Mouse (Mus musculus) lung, postnatal 25 days (tissue): ENCODE data around the gene Ten1.

Experiments used
- DNase-seq: peaks from one replicate; pipeline ENCODE4 v3.0.0; 2022; ENCODE audit warnings: low spot score

Gene Ten1

DNA sequence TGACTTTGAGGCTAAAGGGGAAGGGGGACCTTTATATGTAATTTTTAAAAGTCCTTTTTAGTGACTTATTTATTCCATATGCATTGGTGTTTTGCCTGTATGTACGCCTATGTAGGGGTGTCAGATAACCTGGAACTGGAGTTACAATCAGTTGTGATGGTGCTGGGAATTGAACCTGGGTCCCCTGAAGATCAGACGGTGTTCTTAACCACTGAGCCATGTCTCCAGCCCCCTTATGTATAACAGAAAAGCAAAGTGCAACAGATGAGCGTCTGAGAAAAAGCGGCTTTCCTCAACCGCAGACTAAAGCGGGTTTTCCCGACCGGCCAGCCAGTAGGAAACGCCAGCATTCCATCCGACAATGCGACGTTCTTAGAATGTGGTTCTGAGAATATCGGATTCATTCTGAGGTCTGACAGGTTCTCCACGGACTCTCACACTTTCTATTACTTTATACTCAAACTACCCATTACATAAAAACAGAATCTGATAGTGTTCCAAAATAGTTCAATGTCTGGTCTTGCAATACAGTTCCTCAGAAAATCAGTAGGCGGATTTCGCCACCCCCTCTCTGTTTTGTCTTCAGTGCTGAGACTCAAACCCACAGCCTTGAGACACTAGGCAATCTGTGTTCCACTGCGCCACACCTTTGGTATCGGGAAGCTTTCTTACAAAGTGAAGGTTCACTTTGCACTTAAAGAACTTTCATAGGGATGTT is 1.6 kb upstream of the Ten1 start:
- DNase-seq: no peak

GRCm38 (mm10) chr11:116197584-116197906 is 1.1 kb upstream of the Ten1 start:
- DNase-seq: no peak

GRCm38 (mm10) chr11:116198132-116198531 is 523 bp upstream of the Ten1 start:
- DNase-seq: no peak

- DNase-seq: no peak
Observed at GRCm38 (mm10) chr11:116201151-116201550, 2.5 kb downstream of the Ten1 start.

- DNase-seq: no peak
Observed at GRCm38 (mm10) chr11:116203150-116203549, 4.5 kb downstream of the Ten1 start.

- DNase-seq: no peak
Observed at GRCm38 (mm10) chr11:116206678-116207077, 8.0 kb downstream of the Ten1 start.

GRCm38 (mm10) chr11:116208660-116209059 is 10.0 kb downstream of the Ten1 start:
- DNase-seq: no peak

GRCm38 (mm10) chr11:116209257-116209656 is 10.6 kb downstream of the Ten1 start:
- no peak for DNase-seq

GRCm38 (mm10) chr11:116210696-116211095 is 12.0 kb downstream of the Ten1 start:
- no peak for DNase-seq

DNA sequence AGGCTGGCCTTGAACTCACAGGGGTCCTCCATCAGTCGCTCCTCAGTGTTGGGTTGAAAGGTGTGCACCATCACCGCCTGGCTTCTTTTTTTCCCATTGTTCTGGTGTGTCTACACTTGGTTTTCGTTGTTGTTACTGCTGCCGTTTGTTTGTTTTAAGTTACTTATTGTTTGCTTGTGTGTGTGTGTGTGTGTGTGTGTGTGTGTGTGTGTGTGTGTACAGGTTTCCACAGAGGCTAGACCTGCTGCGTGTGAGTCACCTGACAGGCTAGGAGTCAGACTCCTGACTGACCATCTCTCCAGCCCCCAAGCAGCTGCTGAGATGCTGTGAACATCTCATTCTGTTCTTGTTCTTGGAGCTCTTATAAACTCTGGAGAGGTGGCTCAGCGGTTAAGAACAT is 14.2 kb downstream of the Ten1 start:
- no peak for DNase-seq

DNA sequence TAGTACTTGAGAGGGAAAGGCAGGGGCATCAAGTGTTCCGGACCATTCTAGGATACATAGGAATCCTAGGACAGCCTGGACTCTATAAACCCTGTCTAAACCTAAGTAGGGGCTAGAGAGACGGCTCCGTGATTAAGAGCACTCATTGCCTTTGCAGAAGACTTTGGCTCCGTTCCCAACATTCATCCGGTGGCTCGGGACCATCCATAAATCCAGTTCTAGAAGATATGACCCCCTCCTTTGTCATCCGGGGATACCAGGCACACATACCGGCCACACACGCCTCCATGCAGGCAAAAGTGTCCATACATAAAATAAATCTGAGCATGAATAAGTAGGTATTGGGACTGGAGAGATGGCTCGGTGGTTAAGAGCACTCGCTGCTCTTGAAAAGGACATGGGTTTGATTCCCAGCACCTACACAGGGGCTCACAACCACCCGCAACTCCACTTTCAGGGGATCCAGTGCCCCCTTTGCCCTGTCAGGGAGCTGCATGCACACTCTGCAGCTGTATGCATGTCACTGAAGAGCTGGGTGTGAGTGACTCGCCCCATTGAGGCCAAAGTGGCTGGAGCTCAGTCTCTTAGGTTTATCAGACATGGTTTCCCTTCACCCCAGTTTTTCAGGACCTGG is 15.3 kb downstream of the Ten1 start:
- no peak for DNase-seq

GRCm38 (mm10) chr11:116215181-116215580 is 16.5 kb downstream of the Ten1 start:
- DNase-seq: no peak

DNA sequence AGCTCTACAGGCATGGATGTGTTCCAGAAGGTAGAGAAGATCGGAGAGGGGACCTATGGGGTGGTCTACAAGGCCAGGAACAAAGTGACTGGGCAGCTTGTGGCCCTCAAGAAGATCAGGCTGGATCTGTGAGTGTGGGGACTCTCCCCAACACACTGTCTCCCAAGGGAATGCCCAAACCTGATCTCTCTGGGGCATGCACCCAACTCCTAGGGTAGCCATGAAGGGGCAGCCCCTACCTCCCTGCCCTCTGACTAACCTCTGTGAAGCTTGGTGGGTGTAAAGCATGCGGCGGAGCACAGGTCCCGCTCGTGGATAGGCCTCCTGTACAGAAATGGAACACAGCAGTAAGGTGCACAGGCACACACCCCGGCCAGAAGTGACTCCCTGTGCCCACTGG is 17.3 kb downstream of the Ten1 start:
- DNase-seq: no peak

- no peak for DNase-seq
Observed at GRCm38 (mm10) chr11:116216549-116216948, 17.9 kb downstream of the Ten1 start.

GRCm38 (mm10) chr11:116218263-116218662 is 19.6 kb downstream of the Ten1 start:
- DNase-seq: peak; percentile 74

GRCm38 (mm10) chr11:116218737-116219400 is 20.2 kb downstream of the Ten1 start:
- peak; percentile 98 for DNase-seq

GRCm38 (mm10) chr11:116219885-116220284 is 21.2 kb downstream of the Ten1 start:
- peak; percentile 89 for DNase-seq

DNA sequence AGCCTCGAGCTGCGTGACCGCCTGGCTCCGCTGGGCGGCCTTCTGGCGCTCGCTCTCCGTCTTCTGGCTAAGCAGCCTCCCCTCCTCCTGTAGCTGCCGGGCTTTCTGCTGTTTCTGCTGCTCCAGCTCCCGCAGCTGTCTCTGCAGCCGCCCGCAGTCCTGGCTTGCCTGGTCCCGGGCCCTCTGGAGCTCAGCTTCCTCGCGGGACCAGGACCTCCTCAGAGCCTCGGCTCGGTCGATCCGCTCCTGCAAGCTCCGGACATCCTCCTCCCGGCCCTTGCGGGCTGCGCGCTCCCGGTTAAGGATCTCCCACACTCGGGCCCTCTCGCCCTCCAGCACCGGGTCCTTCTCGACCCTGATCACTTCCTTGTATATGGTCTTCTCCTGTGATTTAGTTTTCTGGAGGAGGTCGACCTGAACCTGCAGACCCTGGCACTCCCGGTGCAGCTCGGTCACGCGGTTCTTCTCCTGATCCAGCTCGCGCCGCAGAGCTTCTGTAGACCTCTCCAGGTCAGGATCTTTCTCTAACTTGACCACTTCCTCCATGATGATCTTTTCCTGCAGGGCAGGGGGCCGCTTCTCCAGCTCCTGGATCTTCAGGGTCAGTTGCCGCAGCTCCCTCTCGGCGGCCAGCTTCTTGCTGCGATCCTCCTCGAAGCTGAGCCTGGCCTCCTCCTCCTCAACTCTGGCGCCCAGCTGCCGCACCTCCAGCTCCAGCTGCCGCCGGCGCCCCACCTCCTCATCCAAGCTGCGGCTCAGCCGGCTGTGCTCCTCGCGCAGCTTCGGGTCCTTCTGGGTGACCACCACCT is 23.5 kb downstream of the Ten1 start:
- DNase-seq: no peak

- no peak for DNase-seq
Observed at GRCm38 (mm10) chr11:116222740-116223059, 24.0 kb downstream of the Ten1 start.

GRCm38 (mm10) chr11:116226414-116226813 is 27.8 kb downstream of the Ten1 start:
- peak; percentile 84 for DNase-seq

DNA sequence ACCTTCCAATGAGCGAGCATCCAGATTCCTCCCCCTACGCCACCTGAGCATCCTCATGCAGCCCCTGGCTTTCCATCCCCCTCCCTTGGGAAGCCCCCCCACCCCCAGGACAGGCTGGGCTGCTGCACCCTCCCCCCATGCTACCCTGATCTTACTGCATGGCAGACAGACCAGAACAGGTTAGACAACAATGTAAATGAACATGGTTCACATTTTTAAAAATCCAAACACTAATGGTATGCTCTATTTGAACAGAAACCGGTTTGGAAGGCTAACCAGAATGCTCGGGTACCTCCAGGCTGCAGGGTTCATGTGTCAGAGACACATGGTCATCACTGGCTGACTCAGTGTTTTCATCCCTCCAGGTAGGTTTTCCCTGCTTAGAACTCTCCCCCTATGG is 30.0 kb downstream of the Ten1 start:
- no peak for DNase-seq

- no peak for DNase-seq
Observed at GRCm38 (mm10) chr11:116232427-116232826, 33.8 kb downstream of the Ten1 start.

DNA sequence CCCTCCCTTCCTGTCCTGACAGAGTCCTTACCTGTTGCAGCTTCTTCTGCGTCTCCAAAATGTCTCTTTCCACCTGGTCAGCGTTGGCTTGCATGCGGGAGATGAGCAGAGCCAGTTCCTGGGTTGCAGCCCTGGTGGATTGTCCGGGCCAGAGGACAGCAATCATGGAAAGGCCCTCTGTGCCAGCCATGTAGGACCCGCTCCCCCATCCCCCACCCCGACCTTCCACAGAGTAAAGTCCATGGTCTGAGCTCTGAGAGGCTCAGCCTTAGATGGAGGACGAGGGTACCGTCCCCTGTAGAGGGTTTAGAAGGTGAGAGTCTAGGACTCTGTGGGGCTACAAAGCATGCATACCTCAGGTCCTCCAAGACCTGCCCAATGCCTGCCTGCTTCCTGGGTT is 36.2 kb downstream of the Ten1 start:
- DNase-seq: no peak
